Mouse (Mus musculus): ENCODE data around the gene Vmn2r44. TPM values are rescaled to one million over a fixed set of nuclear protein-coding genes. Genes with fewer than 3 reads are reported as not detected.
"Not testable (repeated sequence)": the region's sequence is repeated elsewhere in the genome, so short reads cannot be mapped to it uniquely, and the experiment has no call there.

Vmn2r44 gene
- total RNA-seq (2021) = not detected
- long read RNA-seq, experiment 1 = 0 reads
- long read RNA-seq, experiment 2 = 0 reads

DNA sequence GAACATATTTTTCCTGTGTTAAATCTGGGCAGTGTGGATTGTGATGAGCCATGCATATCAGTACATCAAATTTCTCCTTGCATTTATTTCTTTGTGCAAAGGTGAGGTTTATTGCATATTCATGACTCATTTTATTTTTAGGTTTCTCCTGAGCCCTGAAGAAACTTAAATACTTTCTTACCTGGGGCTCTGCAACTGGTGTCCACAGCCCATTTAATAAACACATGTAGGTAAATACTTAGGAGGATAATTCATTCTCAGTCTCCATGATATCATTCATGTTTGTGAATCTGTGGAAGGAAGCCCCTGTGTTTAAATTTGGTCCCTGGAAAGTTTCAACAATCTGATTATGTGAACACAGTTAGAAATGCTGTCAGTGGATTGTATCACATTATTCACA, at the start of gene Vmn2r44:
Gene Vmn2r44, minus strand, starts transcription at position 101 of the 400 bp plus-strand sequence.
- not testable (repeated sequence) for DNase-seq (ENCODE audit: low spot score in 2 of 2)

DNA sequence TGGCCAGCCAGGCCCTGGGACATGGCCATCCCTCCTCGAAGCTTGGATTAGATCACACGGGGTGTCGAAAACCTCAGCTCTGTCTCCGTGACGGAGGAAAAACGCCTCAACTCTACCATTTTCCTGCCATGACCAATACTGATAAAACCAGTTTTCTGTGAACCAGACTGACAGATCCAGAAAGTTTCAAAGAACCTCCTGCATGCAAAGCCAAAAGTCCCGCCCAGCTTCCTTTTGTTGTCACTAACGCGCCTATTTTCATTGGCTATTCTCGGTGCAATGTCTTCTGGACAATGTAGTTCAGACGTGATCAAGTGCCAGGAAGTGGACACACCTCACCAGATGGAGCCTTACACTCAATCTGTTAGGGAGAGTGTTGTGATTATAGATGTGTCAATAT, 25.3 kb downstream of the Vmn2r44 start:
- DNase-seq (ENCODE audit: low spot score in 2 of 2) = not testable (repeated sequence)

Other genes starting within 250 kb of the Vmn2r44 start
- gene Vmn2r41, start 221.7 kb downstream of the Vmn2r44 start, total RNA-seq (2021) = not detected
- gene Vmn2r42, start 183.0 kb downstream of the Vmn2r44 start, total RNA-seq (2021) = not detected
- not detected for gene Vmn2r43, start 122.7 kb downstream of the Vmn2r44 start, total RNA-seq (2021)
- gene Vmn2r45, start 105.7 kb upstream of the Vmn2r44 start, total RNA-seq (2021) = not detected